Mouse (Mus musculus) erythroblast, embryonic 14.5 days (primary cell): ENCODE measurements around the gene 4933411K16Rik. TPM values are rescaled to one million over a fixed set of nuclear protein-coding genes. Genes with fewer than 3 reads are reported as not detected.

Experiments used
- H3K27me3 ChIP-seq: 2 replicates; pipeline ENCODE4 v1.6.1; 2012; ENCODE audit warnings: inconsistent platforms; ENCODE audit not compliant: control insufficient read depth
- H3K36me3 ChIP-seq: 2 replicates; pipeline ENCODE4 v1.6.1; 2012; ENCODE audit warnings: mild to moderate bottlenecking, inconsistent platforms; ENCODE audit not compliant: control insufficient read depth
- H3K4me1 ChIP-seq: 2 replicates; pipeline ENCODE4 v1.6.1; 2012; ENCODE audit warnings: inconsistent platforms; ENCODE audit not compliant: control insufficient read depth
- H3K4me3 ChIP-seq: replicated peaks from 2 replicates; pipeline ENCODE3; 2012; ENCODE audit warnings: moderate library complexity, mild to moderate bottlenecking, inconsistent platforms
- H3K9me3 ChIP-seq: 2 replicates; pipeline ENCODE4 v1.6.1; 2012; ENCODE audit warnings: low read length, inconsistent platforms, mixed read lengths; ENCODE audit not compliant: control insufficient read depth
- GATA1 ChIP-seq: IDR thresholded peaks from 2 replicates; pipeline ENCODE4 v1.6.1; 2012; ENCODE audit warnings: low read length, inconsistent platforms, mixed read lengths
- TAL1 ChIP-seq: IDR thresholded peaks from 3 replicates; pipeline ENCODE4 v1.6.1; 2012; ENCODE audit warnings: low read length, inconsistent platforms, mixed read lengths
- polyA plus RNA-seq: library from polyadenylated mRNA; stranded (reverse); fragments of >175 nt; gene quantifications from 2 replicates; pipeline ENCODE4 v1.2.3, GENCODE M21; 2012

4933411K16Rik gene
- polyA plus RNA-seq, 1 experiment, result not detected

- Histone ChIP-seq H3K27me3 (peaks cover 4% of the 10 kb centered on the region; the same call in 1 of the 2 replicates), H3K36me3 (no peaks in the 10 kb centered on the region; the same call in 1 of the 2 replicates), H3K4me3 (no peak overlapping the region), H3K4me1 (peaks cover 3% of the 10 kb centered on the region), H3K9me3 (no peaks in the 10 kb centered on the region)
- TF ChIP-seq GATA1 (no peak), TAL1 (no peak)
These were observed 1.8 kb upstream of the 4933411K16Rik start for GRCm38 (mm10) chr19:42050251-42050650.

- Histone ChIP-seq H3K4me1 (no peaks in the 10 kb centered on the region), H3K27me3 (0 out of 2 replicates have a peak, but pooled peaks cover 1% of the 10 kb centered on the region), H3K4me3 (no peak overlapping the region), H3K9me3 (no peaks in the 10 kb centered on the region), H3K36me3 (no peaks in the 10 kb centered on the region; the same call in 1 of the 2 replicates)
- no peak for TF ChIP-seq TAL1
- no peak for TF ChIP-seq GATA1
These were observed 697 bp upstream of the 4933411K16Rik start for GRCm38 (mm10) chr19:42051351-42051750.

GRCm38 (mm10) chr19:42054255-42054654 is 2.2 kb downstream of the 4933411K16Rik start:
- TF ChIP-seq TAL1, result no peak
- no peak for TF ChIP-seq GATA1
- Histone ChIP-seq H3K27me3 (0 out of 2 replicates have a peak, but pooled peaks cover 2% of the 10 kb centered on the region), H3K4me1 (no peaks in the 10 kb centered on the region), H3K36me3 (no peaks in the 10 kb centered on the region; the same call in 1 of the 2 replicates), H3K4me3 (no peak overlapping the region), H3K9me3 (no peaks in the 10 kb centered on the region)

- Histone ChIP-seq H3K36me3 (peaks cover 3% of the 10 kb centered on the region; the same call in 1 of the 2 replicates), H3K9me3 (no peaks in the 10 kb centered on the region), H3K4me1 (no peaks in the 10 kb centered on the region), H3K4me3 (no peak overlapping the region), H3K27me3 (peaks cover 2% of the 10 kb centered on the region; the same call in 1 of the 2 replicates)
- TF ChIP-seq TAL1 (no peak), GATA1 (no peak)
These were observed 3.8 kb downstream of the 4933411K16Rik start for GRCm38 (mm10) chr19:42055881-42056280.

- peaks cover 3% of the 10 kb centered on the region; the same call in 1 of the 2 replicates for H3K36me3 ChIP-seq
- H3K4me1 ChIP-seq, result no peaks in the 10 kb centered on the region
- no peak overlapping the region for H3K4me3 ChIP-seq
- no peaks in the 10 kb centered on the region for H3K9me3 ChIP-seq
- H3K27me3 ChIP-seq, result peaks cover 2% of the 10 kb centered on the region; the same call in 1 of the 2 replicates
- TF ChIP-seq GATA1 (no peak), TAL1 (no peak)
These were observed 4.8 kb downstream of the 4933411K16Rik start for GRCm38 (mm10) chr19:42056719-42057409.

- H3K9me3 ChIP-seq, result no peaks in the 10 kb centered on the region
- H3K36me3 ChIP-seq, result peaks cover 3% of the 10 kb centered on the region; the same call in 1 of the 2 replicates
- H3K4me1 ChIP-seq, result no peaks in the 10 kb centered on the region
- H3K27me3 ChIP-seq, result peaks cover 2% of the 10 kb centered on the region; the same call in 1 of the 2 replicates
- TF ChIP-seq GATA1, result no peak
- no peak for TF ChIP-seq TAL1
- H3K4me3 ChIP-seq, result no peak overlapping the region
These were observed 6.4 kb downstream of the 4933411K16Rik start for GRCm38 (mm10) chr19:42058426-42058825.

GRCm38 (mm10) chr19:42061443-42061842 is 9.4 kb downstream of the 4933411K16Rik start:
- Histone ChIP-seq H3K27me3 (peaks cover 2% of the 10 kb centered on the region; the same call in 1 of the 2 replicates), H3K9me3 (no peaks in the 10 kb centered on the region), H3K36me3 (peaks cover 3% of the 10 kb centered on the region; the same call in 1 of the 2 replicates), H3K4me1 (no peaks in the 10 kb centered on the region), H3K4me3 (no peak overlapping the region)
- TF ChIP-seq GATA1 (no peak), TAL1 (no peak)

- Histone ChIP-seq H3K9me3 (no peaks in the 10 kb centered on the region), H3K27me3 (no peaks in the 10 kb centered on the region), H3K4me1 (no peaks in the 10 kb centered on the region), H3K36me3 (peaks cover 4% of the 10 kb centered on the region; the same call in 1 of the 2 replicates), H3K4me3 (no peak overlapping the region)
- no peak for TF ChIP-seq GATA1
- TF ChIP-seq TAL1, result no peak
These were observed 16.6 kb downstream of the 4933411K16Rik start for GRCm38 (mm10) chr19:42068441-42069240.

- Histone ChIP-seq H3K4me1 (no peaks in the 10 kb centered on the region), H3K36me3 (peaks cover 4% of the 10 kb centered on the region; the same call in 1 of the 2 replicates), H3K27me3 (no peaks in the 10 kb centered on the region), H3K9me3 (no peaks in the 10 kb centered on the region), H3K4me3 (no peak overlapping the region)
- no peak for TF ChIP-seq TAL1
- TF ChIP-seq GATA1, result no peak
These were observed 17.1 kb downstream of the 4933411K16Rik start for GRCm38 (mm10) chr19:42069241-42069525.
